Mouse (Mus musculus) forebrain, embryonic 10.5 days (tissue): ENCODE results near the gene Ccdc163. TPM values are rescaled to one million over a fixed set of nuclear protein-coding genes. Genes with fewer than 3 reads are reported as not detected.
A peak's percentile ranks its signal among the peaks of the same experiment; 100 is the strongest.
"Not testable (repeated sequence)": the region's sequence is repeated elsewhere in the genome, so short reads cannot be mapped to it uniquely, and the experiment has no call there.

ENCODE experiments used
- DNase-seq: peaks from one replicate; pipeline ENCODE4 v3.0.0-alpha.2; 2017; ENCODE audit warnings: low spot score; ENCODE audit errors: extremely low spot score
- H3K27ac ChIP-seq: fragments of 300-500 bp; sonication (generic); 2 replicates; pipeline ENCODE4 v1.5.1; 2016; ENCODE audit warnings: mild to moderate bottlenecking
- H3K27me3 ChIP-seq: fragments of 300-500 bp; sonication (generic); 2 replicates; pipeline ENCODE4 v1.6.1; 2016; ENCODE audit warnings: mild to moderate bottlenecking; ENCODE audit not compliant: poor library complexity, severe bottlenecking
- H3K36me3 ChIP-seq: fragments of 300-500 bp; sonication (generic); replicated peaks from 2 replicates; pipeline ENCODE4 v1.6.1; 2016; ENCODE audit warnings: mild to moderate bottlenecking, moderate library complexity
- H3K4me1 ChIP-seq: fragments of 300-500 bp; sonication (generic); 2 replicates; pipeline ENCODE4 v1.6.1; 2016
- H3K4me3 ChIP-seq: fragments of 300-500 bp; sonication (generic); 2 replicates; pipeline ENCODE4 v1.5.1; 2016; ENCODE audit warnings: mild to moderate bottlenecking, moderate library complexity
- H3K9me3 ChIP-seq: fragments of 300-500 bp; sonication (generic); 2 replicates; pipeline ENCODE4 v1.6.1; 2016; ENCODE audit warnings: mild to moderate bottlenecking, moderate library complexity
- WGBS: fragments of 180-500 bp; shearing (Covaris S2); methylation state at CpG from one replicate; pipeline ENCODE4 v1.1.7; 2016; 5-methylcytosine and 5-hydroxymethylcytosine counted together
- polyA plus RNA-seq: library from polyadenylated mRNA; unstranded; fragments of >200 nt; fragmentation: Nextera tagmentation; extraction: Ambion mirVana; gene quantifications from 2 replicates; pipeline ENCODE4 v1.2.1, GENCODE M21; 2016

Ccdc163 gene
- polyA plus RNA-seq, 1 experiment from 2014 or later: 31.5 TPM

DNA sequence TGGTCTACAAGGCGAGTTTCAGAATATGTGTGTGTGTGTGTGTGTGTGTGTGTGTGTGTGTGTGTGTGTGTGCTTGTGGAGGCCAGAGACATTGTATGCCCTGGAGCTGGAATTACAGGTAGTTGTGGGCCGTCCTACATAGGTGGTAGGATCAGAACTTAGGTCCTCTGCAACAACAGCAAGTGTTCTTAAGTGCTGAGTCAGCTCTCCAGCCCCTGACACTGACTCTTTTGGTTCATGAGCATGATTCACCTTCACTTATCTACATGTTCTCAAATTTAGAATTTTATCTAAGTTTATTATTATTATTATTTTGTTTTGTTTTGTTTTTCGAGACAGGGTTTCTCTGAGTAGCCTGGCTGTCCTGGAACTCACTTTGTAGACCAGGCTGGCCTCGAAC is 27.8 kb upstream of the Ccdc163 start:
- not testable (repeated sequence) for DNase-seq, H3K36me3 ChIP-seq, H3K27ac ChIP-seq, H3K4me3 ChIP-seq, H3K9me3 ChIP-seq, H3K27me3 ChIP-seq, H3K4me1 ChIP-seq
- WGBS: 88% methylated on average over 4 of the region's 4 CpGs

DNA sequence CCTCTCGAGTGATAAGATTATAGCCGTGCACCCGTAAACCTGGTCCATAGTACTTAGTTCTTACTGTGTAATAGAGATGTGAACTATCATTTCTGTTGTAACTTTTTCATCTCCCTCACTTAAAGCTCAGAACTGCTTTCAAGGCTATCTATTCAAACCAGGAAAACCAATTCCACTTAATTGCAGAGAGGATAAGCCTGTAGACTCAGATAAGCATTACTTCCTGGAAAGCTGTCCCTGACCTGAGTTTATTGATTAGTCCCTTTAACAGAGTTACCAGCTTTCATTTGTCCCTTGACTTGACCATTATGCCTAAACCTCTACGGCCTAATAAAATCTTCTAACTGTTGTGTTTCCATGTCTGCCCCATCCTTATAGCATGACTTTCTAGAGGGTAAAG is 24.4 kb upstream of the Ccdc163 start:
- Histone ChIP-seq H3K27ac (no peak overlapping the region), H3K4me3 (no peak overlapping the region), H3K36me3 (peaks cover 19% of the 10 kb centered on the region), H3K27me3 (no peaks in the 10 kb centered on the region), H3K9me3 (no peaks in the 10 kb centered on the region), H3K4me1 (peaks cover 22% of the 10 kb centered on the region)
- DNase-seq: no peak
- 94% methylated on average over 4 of the region's 4 CpGs for WGBS

DNA sequence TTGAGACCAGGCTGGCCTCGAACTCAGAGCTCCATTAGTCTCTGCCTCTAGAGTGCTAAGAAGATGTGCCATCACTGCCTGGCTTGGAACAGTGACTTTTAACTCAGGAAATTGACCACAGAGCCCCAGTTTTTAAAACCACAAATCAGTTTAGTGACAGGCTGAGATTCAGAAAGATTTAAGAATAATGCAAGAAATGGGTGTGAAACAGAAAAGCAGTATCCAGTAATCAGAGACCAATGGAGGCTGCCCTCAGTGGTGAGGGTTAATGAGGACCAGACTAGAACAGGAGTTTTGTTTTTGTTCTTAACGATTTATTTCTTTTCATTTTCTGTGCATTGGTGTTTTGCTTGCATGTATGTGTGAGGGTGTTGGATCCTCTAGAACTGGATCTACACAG is 23.6 kb upstream of the Ccdc163 start:
- Histone ChIP-seq H3K9me3 (no peaks in the 10 kb centered on the region), H3K4me1 (peaks cover 22% of the 10 kb centered on the region), H3K27me3 (no peaks in the 10 kb centered on the region), H3K36me3 (peaks cover 26% of the 10 kb centered on the region), H3K27ac (peak overlapping the region; percentile 98), H3K4me3 (peak overlapping the region; percentile 87)
- no peak for DNase-seq
- WGBS: 79% methylated on average over 2 of the region's 2 CpGs

GRCm38 (mm10) chr4:116685402-116686061 is 22.8 kb upstream of the Ccdc163 start, which contains the start of gene Prdx1:
Gene Prdx1, plus strand, starts transcription at chr4:116685544.
- peaks cover 22% of the 10 kb centered on the region for H3K4me1 ChIP-seq
- no peaks in the 10 kb centered on the region for H3K27me3 ChIP-seq
- H3K27ac ChIP-seq: peak within 1 kb of the TSS; percentile 98
- H3K36me3 ChIP-seq: peaks cover 35% of the 10 kb centered on the region
- WGBS: under 1% methylated on average over 56 of the region's 56 CpGs
- peak; percentile 98 for DNase-seq
- H3K4me3 ChIP-seq: peak within 1 kb of the TSS; percentile 87
- no peaks in the 10 kb centered on the region for H3K9me3 ChIP-seq

- no peaks in the 10 kb centered on the region for H3K9me3 ChIP-seq
- peak overlapping the region; percentile 87 for H3K4me3 ChIP-seq
- H3K36me3 ChIP-seq: peaks cover 50% of the 10 kb centered on the region
- no peak for DNase-seq
- H3K4me1 ChIP-seq: peaks cover 22% of the 10 kb centered on the region
- H3K27ac ChIP-seq: no peak overlapping the region
- H3K27me3 ChIP-seq: no peaks in the 10 kb centered on the region
- WGBS: 52% methylated on average over 1 of the region's 1 CpGs
Observed at GRCm38 (mm10) chr4:116687041-116687440, 21.3 kb upstream of the Ccdc163 start.

- H3K27ac ChIP-seq: no peak overlapping the region
- H3K36me3 ChIP-seq: peaks cover 74% of the 10 kb centered on the region
- no peak overlapping the region for H3K4me3 ChIP-seq
- peaks cover 22% of the 10 kb centered on the region for H3K4me1 ChIP-seq
- no peak for DNase-seq
- no peaks in the 10 kb centered on the region for H3K27me3 ChIP-seq
- H3K9me3 ChIP-seq: no peaks in the 10 kb centered on the region
- WGBS: 94% methylated on average over 4 of the region's 4 CpGs
Observed at GRCm38 (mm10) chr4:116689309-116689876, 18.9 kb upstream of the Ccdc163 start.

- no peak for DNase-seq
- Histone ChIP-seq H3K27ac (no peak overlapping the region), H3K27me3 (no peaks in the 10 kb centered on the region), H3K9me3 (no peaks in the 10 kb centered on the region), H3K4me3 (no peak overlapping the region), H3K4me1 (peaks cover 4% of the 10 kb centered on the region), H3K36me3 (peaks cover 99% of the 10 kb centered on the region)
- 89% methylated on average over 2 of the region's 2 CpGs for WGBS
Observed at GRCm38 (mm10) chr4:116692146-116692545, 16.2 kb upstream of the Ccdc163 start.

- Histone ChIP-seq H3K36me3 (peaks cover 99% of the 10 kb centered on the region), H3K4me1 (no peaks in the 10 kb centered on the region), H3K4me3 (no peak overlapping the region), H3K9me3 (no peaks in the 10 kb centered on the region), H3K27ac (no peak overlapping the region), H3K27me3 (no peaks in the 10 kb centered on the region)
- WGBS: 77% methylated on average over 2 of the region's 2 CpGs
- no peak for DNase-seq
Observed at GRCm38 (mm10) chr4:116693785-116694184, 14.5 kb upstream of the Ccdc163 start.

DNA sequence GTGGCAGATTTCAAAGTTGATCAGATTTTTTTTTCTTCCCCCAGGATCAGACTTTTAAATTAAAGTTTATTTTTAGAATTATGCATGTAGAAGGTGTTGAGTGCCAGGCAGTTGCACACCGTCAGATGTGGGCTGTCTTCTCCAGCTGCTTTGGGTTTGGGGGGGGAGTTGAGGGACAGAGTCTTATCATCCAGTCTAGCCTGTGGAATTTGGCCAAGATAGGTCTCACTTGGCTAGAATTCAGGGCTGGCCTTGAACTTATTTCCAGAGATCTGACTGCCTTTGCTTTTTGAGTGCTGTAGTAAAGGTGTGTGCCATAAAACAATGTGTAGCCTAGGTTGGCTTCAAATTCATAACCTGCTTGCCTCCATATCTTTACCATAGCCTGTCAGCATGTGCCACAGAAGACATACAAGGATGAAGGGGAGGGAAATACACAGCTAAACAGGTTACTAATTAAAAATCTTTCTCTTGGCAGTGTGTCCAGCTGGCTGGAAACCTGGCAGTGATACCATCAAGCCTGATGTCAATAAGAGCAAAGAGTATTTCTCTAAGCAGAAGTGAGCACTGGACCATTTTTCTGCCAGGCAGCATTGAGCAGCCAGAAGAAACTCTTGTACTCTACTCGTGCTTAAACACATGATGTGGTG is 9.5 kb upstream of the Ccdc163 start:
- DNase-seq: no peak
- Histone ChIP-seq H3K4me3 (no peak overlapping the region), H3K4me1 (no peaks in the 10 kb centered on the region), H3K9me3 (no peaks in the 10 kb centered on the region), H3K27me3 (no peaks in the 10 kb centered on the region), H3K36me3 (peaks cover 93% of the 10 kb centered on the region), H3K27ac (no peak overlapping the region)
- 91% methylated on average over 2 of the region's 2 CpGs for WGBS

- DNase-seq: no peak
- H3K9me3 ChIP-seq: no peaks in the 10 kb centered on the region
- no peak overlapping the region for H3K27ac ChIP-seq
- H3K4me1 ChIP-seq: no peaks in the 10 kb centered on the region
- WGBS: 86% methylated on average over 1 of the region's 1 CpGs
- no peaks in the 10 kb centered on the region for H3K27me3 ChIP-seq
- H3K4me3 ChIP-seq: no peak overlapping the region
- H3K36me3 ChIP-seq: peaks cover 86% of the 10 kb centered on the region
Observed at GRCm38 (mm10) chr4:116700964-116701363, 7.3 kb upstream of the Ccdc163 start.

DNA sequence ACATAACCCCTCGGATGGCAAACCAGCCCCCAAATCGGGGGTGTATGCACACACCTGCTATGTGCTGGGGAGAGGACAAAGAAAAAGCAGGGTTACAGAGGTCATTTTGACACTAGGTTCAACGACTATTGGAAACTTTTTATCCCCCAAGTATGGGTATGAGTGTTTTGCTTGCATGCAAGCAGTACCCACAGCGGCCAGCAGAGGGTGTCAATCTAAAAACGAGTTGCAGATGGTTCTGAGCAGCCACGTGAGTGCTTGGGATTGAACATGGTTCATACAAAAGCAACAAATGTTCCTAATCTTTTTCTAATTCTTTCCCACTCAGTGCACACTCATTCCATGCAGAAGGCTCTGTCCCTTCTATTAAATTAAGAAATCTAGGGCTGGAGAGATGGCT is 4.5 kb upstream of the Ccdc163 start:
- peak; percentile 81 for DNase-seq
- peaks cover 59% of the 10 kb centered on the region for H3K36me3 ChIP-seq

DNA sequence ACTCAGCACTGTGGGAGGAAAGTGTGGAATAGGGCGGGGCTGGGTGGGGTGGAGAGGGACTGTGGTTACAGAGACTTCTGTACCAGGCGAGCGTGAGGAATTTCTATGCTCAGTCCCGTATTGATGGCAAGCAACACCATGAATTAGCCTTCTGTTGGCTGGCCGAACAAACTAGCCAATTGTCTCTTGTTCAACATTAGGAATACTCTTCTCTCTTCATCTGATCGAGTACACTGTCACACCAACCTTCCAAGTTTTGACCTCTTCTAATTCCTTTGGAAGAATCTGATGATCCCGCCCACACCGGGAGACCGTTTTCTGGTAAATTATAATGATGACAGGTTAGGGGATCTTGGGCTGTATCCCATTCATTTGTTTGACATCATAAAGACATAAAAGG is 643 bp upstream of the Ccdc163 start:
- Histone ChIP-seq H3K4me1 (peaks cover 22% of the 10 kb centered on the region), H3K36me3 (peaks cover 32% of the 10 kb centered on the region), H3K27ac (peak overlapping the region; percentile 87), H3K4me3 (peak overlapping the region; percentile 68), H3K27me3 (no peaks in the 10 kb centered on the region), H3K9me3 (no peaks in the 10 kb centered on the region)
- DNase-seq: no peak
- 26% methylated on average over 9 of the region's 9 CpGs for WGBS

More for the DNA sequence above, 4.5 kb upstream of the Ccdc163 start:
- Histone ChIP-seq H3K27me3 (no peaks in the 10 kb centered on the region), H3K27ac (no peak overlapping the region), H3K4me1 (peaks cover 8% of the 10 kb centered on the region), H3K4me3 (no peak overlapping the region), H3K9me3 (no peaks in the 10 kb centered on the region)
- 45% methylated on average over 6 of the region's 6 CpGs for WGBS

DNA sequence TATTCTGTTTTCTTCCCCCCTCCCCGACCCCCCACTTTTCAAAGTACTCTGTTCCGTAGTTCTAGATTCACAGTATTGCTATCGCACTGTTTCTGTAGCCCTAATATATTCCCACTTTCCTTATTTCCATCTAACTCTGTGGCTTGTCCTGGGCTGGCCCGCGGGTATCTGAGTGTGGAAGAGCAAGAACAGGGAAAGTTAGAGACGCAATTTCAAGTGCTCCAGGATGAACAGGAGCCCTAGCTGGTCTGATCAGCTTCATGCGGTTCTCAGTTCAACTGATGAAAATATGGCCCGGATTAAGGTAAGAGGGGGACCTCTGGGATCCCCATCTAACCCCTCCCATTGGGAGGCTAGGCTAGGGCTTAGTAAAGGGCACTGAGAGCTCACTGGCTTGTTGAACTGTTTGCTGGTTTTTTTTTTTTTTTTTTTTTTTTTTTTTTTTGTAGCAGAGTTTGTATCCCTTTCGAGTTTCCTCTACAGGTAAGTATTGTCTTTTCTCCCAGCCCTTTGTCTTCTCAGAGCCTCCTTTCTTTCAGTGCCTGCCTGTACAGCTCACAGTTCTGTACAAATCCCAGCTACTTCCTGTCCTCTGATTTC is 582 bp downstream of the Ccdc163 start:
- DNase-seq: no peak
- H3K9me3 ChIP-seq: no peaks in the 10 kb centered on the region

More for the DNA sequence above, 582 bp downstream of the Ccdc163 start:
- Histone ChIP-seq H3K4me3 (peak overlapping the region; percentile 68), H3K27ac (peak overlapping the region; percentile 87), H3K27me3 (no peaks in the 10 kb centered on the region), H3K36me3 (peaks cover 24% of the 10 kb centered on the region), H3K4me1 (peaks cover 22% of the 10 kb centered on the region)
- 8% methylated on average over 9 of the region's 9 CpGs for WGBS
